Mouse (Mus musculus) liver, adult (tissue): ENCODE measurements around the gene Entpd8.

ENCODE experiments used
- GATA4 ChIP-seq: IDR thresholded peaks from 2 replicates; pipeline ENCODE4 v1.6.1; 2014; ENCODE audit warnings: mild to moderate bottlenecking, low read length; ENCODE audit not compliant: insufficient replicate concordance

Gene Entpd8

GRCm38 (mm10) chr2:25080076-25080475 lies at the start of gene Entpd8:
Gene Entpd8, plus strand, starts transcription at chr2:25080304.
- TF ChIP-seq GATA4: no peak

GRCm38 (mm10) chr2:25034994-25035393 lies 45.1 kb upstream of the Entpd8 start:
- TF ChIP-seq GATA4: no peak

DNA sequence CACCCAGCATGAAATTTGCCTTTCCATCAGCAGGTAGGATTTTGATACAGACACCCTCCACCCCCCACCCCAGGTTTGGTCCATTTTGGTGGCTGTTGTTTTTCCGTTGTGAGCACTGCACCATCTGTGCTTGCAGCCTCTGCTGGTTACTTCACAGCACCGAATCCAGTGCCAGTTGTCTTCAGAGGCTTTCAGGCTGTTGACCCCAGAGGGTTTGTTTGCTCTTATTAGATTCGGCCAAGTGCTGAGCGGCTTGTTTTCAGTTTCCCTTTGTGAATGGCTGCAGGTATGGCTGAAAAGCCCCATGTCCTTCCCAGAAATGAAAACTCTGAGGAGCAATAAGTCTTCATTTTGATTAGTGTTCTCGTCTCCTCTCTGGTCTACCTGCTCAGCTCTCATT lies 40.0 kb upstream of the Entpd8 start:
- TF ChIP-seq GATA4: no peak

- no peak for TF ChIP-seq GATA4
Measured at GRCm38 (mm10) chr2:25050921-25051320, 29.2 kb upstream of the Entpd8 start.

DNA sequence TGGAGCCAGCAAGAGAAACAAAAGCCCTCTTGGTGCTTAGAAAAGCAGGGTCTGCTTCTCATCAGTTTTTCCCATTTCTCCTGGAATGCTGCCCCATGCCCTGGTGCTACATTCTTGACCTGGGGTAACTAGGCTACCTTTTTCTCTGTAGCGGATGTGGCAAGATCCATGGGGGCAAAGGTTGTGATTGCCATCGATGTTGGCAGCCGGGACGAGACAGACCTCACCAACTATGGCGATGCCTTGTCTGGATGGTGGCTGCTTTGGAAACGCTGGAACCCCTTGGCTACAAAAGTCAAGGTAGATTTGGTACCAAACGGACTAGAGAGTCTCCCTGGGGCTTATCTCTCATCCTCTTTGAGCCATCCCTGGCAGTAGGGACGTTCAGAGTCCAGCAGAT lies 28.7 kb upstream of the Entpd8 start:
- peak; percentile 28; the same call in 1 of the 2 replicates for TF ChIP-seq GATA4

DNA sequence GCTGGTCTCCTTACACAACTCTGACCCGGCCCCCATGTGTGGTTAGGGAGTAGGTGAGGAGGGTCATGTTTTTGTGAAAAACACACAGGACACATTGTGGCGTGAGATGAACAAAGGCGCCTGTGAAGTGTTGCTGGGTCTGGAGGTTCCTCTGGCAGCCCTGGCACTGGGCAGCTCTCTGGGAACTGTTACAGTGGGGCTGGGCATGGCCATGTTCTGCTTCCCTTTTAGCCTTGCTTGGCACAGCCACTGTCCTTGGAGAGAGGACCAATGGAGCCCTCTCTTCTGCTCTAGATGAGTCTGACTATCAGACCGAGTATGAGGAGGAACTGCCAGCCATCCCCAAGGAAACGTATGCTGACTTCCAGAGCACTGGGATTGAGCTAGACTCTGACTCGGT lies 27.0 kb upstream of the Entpd8 start:
- TF ChIP-seq GATA4: no peak

- TF ChIP-seq GATA4: peak; percentile 29; the same call in 1 of the 2 replicates
Measured at GRCm38 (mm10) chr2:25054221-25055067, 25.7 kb upstream of the Entpd8 start, which contains the start of gene Nsmf. Gene Nsmf, plus strand, starts transcription at chr2:25054355.

DNA sequence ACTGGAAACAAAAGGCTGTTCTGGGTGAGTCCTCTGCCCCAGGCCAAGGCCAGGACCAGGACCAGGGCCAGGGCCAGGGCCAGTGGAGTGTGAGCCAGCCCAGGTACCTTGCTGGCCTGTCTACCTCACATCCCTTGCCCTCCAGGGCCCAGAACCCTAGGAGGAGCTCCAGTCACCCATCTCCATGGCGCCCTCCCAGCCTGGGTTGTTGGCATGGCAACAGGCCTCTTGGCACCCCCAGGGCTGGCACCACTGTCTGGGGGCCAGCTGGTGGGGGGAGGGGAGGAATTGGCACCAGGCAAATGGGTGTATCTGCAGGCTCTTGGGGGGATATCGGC lies 25.1 kb upstream of the Entpd8 start:
- no peak for TF ChIP-seq GATA4

DNA sequence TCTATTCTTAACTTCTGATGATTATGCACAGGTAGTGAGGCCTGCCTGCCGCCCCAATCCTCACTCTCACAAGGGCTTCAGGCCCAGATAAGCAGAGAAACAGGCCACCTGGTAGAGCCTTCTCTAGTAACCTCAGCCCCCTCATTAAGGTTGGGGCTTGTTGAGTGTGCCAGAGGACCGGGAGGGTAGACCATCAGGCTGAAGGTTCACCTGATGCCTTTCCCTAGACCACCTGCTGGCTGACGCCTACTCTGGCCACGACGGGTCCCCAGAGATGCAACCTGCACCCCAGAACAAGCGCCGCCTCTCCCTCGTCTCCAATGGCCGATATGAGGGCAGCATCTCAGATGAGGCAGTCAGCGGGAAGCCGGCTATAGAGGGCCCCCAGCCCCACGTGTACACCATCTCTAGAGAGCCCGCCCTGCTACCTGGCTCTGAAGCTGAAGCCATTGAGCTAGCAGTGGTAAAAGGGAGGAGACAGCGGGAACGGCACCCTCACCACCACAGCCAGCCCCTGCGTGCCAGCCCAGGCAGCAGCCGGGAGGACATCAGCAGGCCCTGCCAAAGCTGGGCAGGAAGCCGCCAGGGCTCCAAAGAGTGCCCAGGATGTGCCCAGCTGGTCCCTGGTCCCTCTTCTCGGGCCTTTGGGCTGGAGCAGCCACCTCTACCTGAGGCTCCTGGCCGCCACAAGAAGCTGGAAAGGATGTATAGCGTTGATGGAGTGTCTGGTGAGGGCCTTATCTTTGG lies 24.5 kb upstream of the Entpd8 start:
- no peak for TF ChIP-seq GATA4

GRCm38 (mm10) chr2:25058926-25059325 lies 21.2 kb upstream of the Entpd8 start:
- no peak for TF ChIP-seq GATA4

GRCm38 (mm10) chr2:25063523-25063922 lies 16.6 kb upstream of the Entpd8 start:
- TF ChIP-seq GATA4: no peak

DNA sequence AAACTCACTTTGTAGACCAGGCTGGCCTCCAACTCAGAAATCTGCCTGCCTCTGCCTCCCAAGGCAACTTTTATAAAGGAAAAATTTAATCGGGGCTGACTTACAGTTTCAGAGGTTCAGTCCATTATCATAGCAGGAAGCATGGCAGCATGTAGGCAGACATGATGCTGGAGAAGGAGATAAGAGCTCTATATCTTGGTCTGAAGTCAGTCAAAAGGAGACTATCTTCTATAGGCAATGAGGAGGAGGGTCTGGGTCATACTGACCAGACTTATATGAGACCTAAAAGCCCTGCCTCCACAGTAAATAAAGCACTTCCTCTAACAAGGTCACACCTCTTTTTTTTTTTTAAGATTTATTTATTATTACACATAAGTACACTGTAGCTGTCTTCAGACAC lies 15.8 kb upstream of the Entpd8 start:
- TF ChIP-seq GATA4: no peak

DNA sequence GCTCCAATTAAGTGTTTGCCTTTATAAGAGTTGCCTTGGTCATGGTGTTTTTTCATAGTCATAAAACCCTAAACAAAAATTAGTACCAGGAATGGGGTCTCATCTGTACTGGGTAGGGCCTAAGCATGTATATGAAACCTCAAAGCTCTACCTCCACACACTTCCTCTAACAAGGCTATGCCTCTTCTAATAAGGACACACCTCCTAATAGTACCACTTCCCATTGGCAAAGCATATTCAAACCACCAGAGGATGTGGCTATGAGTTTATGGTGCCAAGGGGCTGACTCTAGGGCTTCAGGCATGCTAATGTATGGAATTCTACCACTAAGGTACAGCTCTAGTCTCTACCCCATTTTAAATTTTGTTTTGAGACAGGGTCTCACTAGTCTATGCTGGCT lies 14.6 kb upstream of the Entpd8 start:
- no peak for TF ChIP-seq GATA4

GRCm38 (mm10) chr2:25066552-25066951 lies 13.6 kb upstream of the Entpd8 start:
- TF ChIP-seq GATA4: no peak

DNA sequence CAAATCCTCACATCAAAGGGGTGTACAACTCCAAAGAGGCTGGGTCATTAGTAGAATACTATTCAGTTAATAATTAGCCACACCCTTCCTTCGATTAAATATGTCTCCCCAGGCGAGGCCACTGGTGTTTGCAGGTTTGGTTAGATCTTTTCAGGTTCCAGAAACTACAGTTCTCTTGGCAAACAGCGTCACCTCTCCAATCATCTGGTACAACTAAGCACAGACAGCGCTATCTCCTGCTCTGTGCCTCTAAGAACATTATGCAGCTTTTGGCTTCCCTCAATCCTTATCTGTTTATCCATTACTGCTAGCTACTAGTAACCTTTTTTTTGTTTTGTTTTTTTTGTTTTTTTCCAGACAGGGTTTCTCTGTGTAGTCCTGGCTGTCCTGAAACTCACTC lies 10.6 kb upstream of the Entpd8 start:
- no peak for TF ChIP-seq GATA4

DNA sequence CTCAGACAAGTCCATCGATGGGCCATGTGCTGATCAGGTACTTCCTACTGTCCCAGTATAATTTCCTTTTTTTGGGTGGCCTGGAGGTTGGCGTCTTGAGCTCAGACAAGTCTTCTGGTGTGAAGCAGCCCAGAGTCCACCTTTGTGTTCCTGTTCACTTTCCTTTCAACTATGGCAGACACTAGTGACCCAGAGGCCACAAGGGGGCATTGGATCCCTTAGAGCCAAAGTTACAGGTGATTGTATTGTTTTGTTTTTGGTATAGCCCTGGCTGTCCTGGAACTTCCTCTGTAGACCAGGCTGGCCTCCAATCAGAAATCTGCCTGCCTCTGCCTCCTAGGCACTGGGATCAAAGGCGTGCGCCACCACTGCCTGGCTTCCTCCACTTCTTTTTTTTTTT lies 7.7 kb upstream of the Entpd8 start:
- no peak for TF ChIP-seq GATA4
